Mouse (Mus musculus): ENCODE measurements around the gene Il27ra. TPM values are rescaled to one million over a fixed set of nuclear protein-coding genes. Genes with fewer than 3 reads are reported as not detected.

Il27ra gene
- polyA plus RNA-seq, 1 experiment from 2014 or later: 0.37 TPM

- Histone ChIP-seq H3K9ac (replicated peaks) (no peak within 1 kb of the TSS), H3K4me3 (replicated peaks) (no peak within 1 kb of the TSS), H3K4me1 (peaks cover 42% of the 10 kb centered on the region), H3K9me3 (replicated peaks) (no peaks in the 10 kb centered on the region), H3K36me3 (peaks cover 5% of the 10 kb centered on the region), H3K4me2 (peak within 1 kb of the TSS; percentile 13; the same call in 1 of the 2 replicates), H3K27me3 (replicated peaks) (peaks cover 16% of the 10 kb centered on the region), H3K27ac (replicated peaks) (no peak within 1 kb of the TSS)
- 23% methylated on average over 61 of the region's 61 CpGs for WGBS
- ATAC-seq (ENCODE audit: low FRiP score): no peak
These were observed 40.9 kb downstream of the Il27ra start, which contains the start of gene 1700067K01Rik for GRCm38 (mm10) chr8:84001281-84002000. 1700067K01Rik (plus strand) TSS chr8:84001502.

- Histone ChIP-seq H3K9ac (replicated peaks) (no peak overlapping the region), H3K27me3 (replicated peaks) (peaks cover 16% of the 10 kb centered on the region), H3K27ac (replicated peaks) (no peak overlapping the region), H3K36me3 (peaks cover 11% of the 10 kb centered on the region), H3K4me1 (peaks cover 42% of the 10 kb centered on the region), H3K4me3 (replicated peaks) (peak overlapping the region; percentile 82; the same call in 1 of the 2 replicates), H3K9me3 (replicated peaks) (no peaks in the 10 kb centered on the region), H3K4me2 (peak overlapping the region; percentile 91; the same call in 1 of the 2 replicates)
- WGBS: 100% methylated on average over 2 of the region's 2 CpGs
- no peak for ATAC-seq (ENCODE audit: low FRiP score)
These were observed 42.6 kb downstream of the Il27ra start for GRCm38 (mm10) chr8:83999825-84000224.

GRCm38 (mm10) chr8:83999057-83999705 is 43.2 kb downstream of the Il27ra start:
- peak overlapping the region; percentile 76 for H3K9ac ChIP-seq (replicated peaks)
- H3K4me1 ChIP-seq: peaks cover 37% of the 10 kb centered on the region
- peaks cover 16% of the 10 kb centered on the region for H3K36me3 ChIP-seq
- ATAC-seq (ENCODE audit: low FRiP score): no peak
- H3K27ac ChIP-seq (replicated peaks): peak overlapping the region; percentile 81; the same call in 1 of the 2 replicates
- WGBS: 70% methylated on average over 16 of the region's 16 CpGs
- no peaks in the 10 kb centered on the region for H3K9me3 ChIP-seq (replicated peaks)
- peak overlapping the region; percentile 82 for H3K4me3 ChIP-seq (replicated peaks)
- H3K27me3 ChIP-seq (replicated peaks): peaks cover 16% of the 10 kb centered on the region
- H3K4me2 ChIP-seq: peak overlapping the region; percentile 91

- H3K4me2 ChIP-seq: peak overlapping the region; percentile 91
- H3K4me1 ChIP-seq: peaks cover 31% of the 10 kb centered on the region
- 1% methylated on average over 63 of the region's 92 CpGs for WGBS
- H3K9ac ChIP-seq (replicated peaks): peak overlapping the region; percentile 76
- H3K27ac ChIP-seq (replicated peaks): peak overlapping the region; percentile 81
- no peak for ATAC-seq (ENCODE audit: low FRiP score)
- no peaks in the 10 kb centered on the region for H3K9me3 ChIP-seq (replicated peaks)
- H3K4me3 ChIP-seq (replicated peaks): peak overlapping the region; percentile 82
- H3K36me3 ChIP-seq: peaks cover 16% of the 10 kb centered on the region
- peaks cover 16% of the 10 kb centered on the region for H3K27me3 ChIP-seq (replicated peaks)
These were observed 43.9 kb downstream of the Il27ra start for GRCm38 (mm10) chr8:83998231-83999056.

GRCm38 (mm10) chr8:83997511-83998141 is 44.8 kb downstream of the Il27ra start, which contains the start of gene Samd1:
Samd1 (plus strand) TSS chr8:83997672.
- peak within 1 kb of the TSS; percentile 96 for H3K27ac ChIP-seq (replicated peaks)
- no peaks in the 10 kb centered on the region for H3K9me3 ChIP-seq (replicated peaks)
- peak within 1 kb of the TSS; percentile 82 for H3K4me3 ChIP-seq (replicated peaks)
- peak within 1 kb of the TSS; percentile 76 for H3K9ac ChIP-seq (replicated peaks)
- H3K4me2 ChIP-seq: peak within 1 kb of the TSS; percentile 91
- no peak for ATAC-seq (ENCODE audit: low FRiP score)
- H3K27me3 ChIP-seq (replicated peaks): peaks cover 16% of the 10 kb centered on the region
- peaks cover 17% of the 10 kb centered on the region for H3K36me3 ChIP-seq
- WGBS: under 1% methylated on average over 28 of the region's 112 CpGs
- H3K4me1 ChIP-seq: peaks cover 26% of the 10 kb centered on the region

- H3K36me3 ChIP-seq: peaks cover 25% of the 10 kb centered on the region
- H3K4me3 ChIP-seq (replicated peaks): peak overlapping the region; percentile 74
- peak; percentile 78 for ATAC-seq (ENCODE audit: low FRiP score)
- peak overlapping the region; percentile 96 for H3K27ac ChIP-seq (replicated peaks)
- no peaks in the 10 kb centered on the region for H3K9me3 ChIP-seq (replicated peaks)
- 1% methylated on average over 69 of the region's 103 CpGs for WGBS
- H3K9ac ChIP-seq (replicated peaks): peak overlapping the region; percentile 76
- H3K27me3 ChIP-seq (replicated peaks): peaks cover 16% of the 10 kb centered on the region
- peaks cover 26% of the 10 kb centered on the region for H3K4me1 ChIP-seq
- H3K4me2 ChIP-seq: peak overlapping the region; percentile 91
These were observed 45.6 kb downstream of the Il27ra start for GRCm38 (mm10) chr8:83996567-83997505.

- peak overlapping the region; percentile 74 for H3K4me3 ChIP-seq (replicated peaks)
- H3K27me3 ChIP-seq (replicated peaks): peaks cover 7% of the 10 kb centered on the region
- no peak overlapping the region for H3K9ac ChIP-seq (replicated peaks)
- 18% methylated on average over 12 of the region's 12 CpGs for WGBS
- H3K36me3 ChIP-seq: peaks cover 33% of the 10 kb centered on the region
- peak overlapping the region; percentile 91 for H3K4me2 ChIP-seq
- peaks cover 26% of the 10 kb centered on the region for H3K4me1 ChIP-seq
- peak; percentile 17; the same call in 1 of the 2 replicates for ATAC-seq (ENCODE audit: low FRiP score)
- H3K27ac ChIP-seq (replicated peaks): peak overlapping the region; percentile 96
- H3K9me3 ChIP-seq (replicated peaks): no peaks in the 10 kb centered on the region
These were observed 46.4 kb downstream of the Il27ra start for GRCm38 (mm10) chr8:83995973-83996372.

- Histone ChIP-seq H3K9me3 (replicated peaks) (no peaks in the 10 kb centered on the region), H3K9ac (replicated peaks) (no peak overlapping the region), H3K36me3 (peaks cover 47% of the 10 kb centered on the region), H3K27me3 (replicated peaks) (no peaks in the 10 kb centered on the region), H3K4me1 (peaks cover 15% of the 10 kb centered on the region), H3K4me2 (no peak overlapping the region), H3K4me3 (replicated peaks) (no peak overlapping the region), H3K27ac (replicated peaks) (no peak overlapping the region)
- WGBS: 85% methylated on average over 3 of the region's 3 CpGs
- ATAC-seq (ENCODE audit: low FRiP score): no peak
These were observed 48.4 kb downstream of the Il27ra start for GRCm38 (mm10) chr8:83994030-83994429.

- Histone ChIP-seq H3K4me2 (no peak overlapping the region), H3K36me3 (peaks cover 63% of the 10 kb centered on the region), H3K9me3 (replicated peaks) (no peaks in the 10 kb centered on the region), H3K4me1 (peaks cover 8% of the 10 kb centered on the region), H3K4me3 (replicated peaks) (no peak overlapping the region), H3K27me3 (replicated peaks) (no peaks in the 10 kb centered on the region), H3K9ac (replicated peaks) (no peak overlapping the region), H3K27ac (replicated peaks) (no peak overlapping the region)
- WGBS: 82% methylated on average over 2 of the region's 2 CpGs
- ATAC-seq (ENCODE audit: low FRiP score): no peak
These were observed 49.9 kb downstream of the Il27ra start for GRCm38 (mm10) chr8:83992488-83992887.

- no peak overlapping the region for H3K4me3 ChIP-seq (replicated peaks)
- no peak overlapping the region for H3K9ac ChIP-seq (replicated peaks)
- no peak overlapping the region for H3K4me2 ChIP-seq
- H3K9me3 ChIP-seq (replicated peaks): no peaks in the 10 kb centered on the region
- H3K27me3 ChIP-seq (replicated peaks): no peaks in the 10 kb centered on the region
- 96% methylated on average over 14 of the region's 14 CpGs for WGBS
- ATAC-seq (ENCODE audit: low FRiP score): no peak
- H3K36me3 ChIP-seq: peaks cover 82% of the 10 kb centered on the region
- H3K27ac ChIP-seq (replicated peaks): no peak overlapping the region
- no peaks in the 10 kb centered on the region for H3K4me1 ChIP-seq
These were observed 52.2 kb downstream of the Il27ra start for GRCm38 (mm10) chr8:83990170-83990569.
